In the genomic region with DNA sequence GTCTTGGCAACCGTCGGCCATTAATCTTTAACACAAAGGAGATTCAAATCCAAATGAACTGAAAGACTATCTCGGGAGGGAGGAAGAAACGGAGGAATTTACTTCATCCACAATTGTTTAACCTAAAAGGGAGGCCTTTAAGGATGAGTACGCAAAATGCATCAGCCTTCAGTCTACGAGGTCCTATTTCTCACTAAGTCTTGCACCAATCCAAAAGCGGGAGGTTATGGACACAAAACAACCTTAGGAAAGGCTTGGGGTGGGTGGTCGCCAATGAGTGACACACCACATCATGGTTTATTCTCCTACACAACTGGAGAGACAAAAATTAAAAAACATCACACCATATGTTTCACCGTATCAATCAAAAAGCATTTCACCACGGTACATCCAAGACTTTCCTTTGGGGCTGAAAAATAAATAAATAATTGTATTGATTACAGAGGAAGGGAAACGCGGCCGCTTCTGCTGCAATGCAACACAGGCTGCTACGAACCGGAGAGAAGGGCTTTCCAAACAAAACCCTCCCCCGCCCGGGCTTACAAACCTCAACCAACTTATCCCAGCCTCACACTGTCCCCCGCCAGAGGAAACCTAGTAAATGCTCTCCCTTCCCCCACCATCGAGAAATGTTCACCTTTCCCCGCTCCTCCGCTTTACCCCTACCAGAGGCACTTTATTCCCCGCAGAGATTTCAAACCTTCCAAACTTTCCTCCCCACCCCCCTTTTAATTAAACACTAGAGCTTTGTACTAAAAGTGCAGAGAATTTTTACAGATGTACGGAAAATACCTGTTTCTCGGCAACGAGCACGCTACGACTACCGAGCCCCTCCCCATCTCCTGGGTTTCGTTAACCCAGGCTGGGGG, we compare ENCODE assay signal across 8 mouse cellular contexts. TPM values are rescaled to one million over a fixed set of nuclear protein-coding genes. Genes with fewer than 3 reads are reported as not detected.
A peak's percentile ranks its signal among the peaks of the same experiment; 100 is the strongest.
DNase-seq lines count a peak whose midpoint lies in the region; ATAC-seq and TF ChIP-seq lines count a peak whose summit lies in the region.

No protein-coding gene starts in this region.

- H3K4me1 ChIP-seq in lung, postnatal 0 days (ENCODE audit: insufficient read depth, low read depth, low read length): no peaks in the 10 kb centered on the region

- peak overlapping the region; percentile 55 for H3K4me3 ChIP-seq in C2C12 (ENCODE audit: insufficient read depth, poor library complexity, severe bottlenecking)
- H3K4me3 ChIP-seq in lung, postnatal 0 days (ENCODE audit: low read depth, low read length): peak overlapping the region; percentile 89

- ATAC-seq in lung, postnatal 0 days: no peak
- ATAC-seq in inflammation-experienced regulatory T-cells, adult 6 months: no peak

- H3K9me3 ChIP-seq in lung, postnatal 0 days (ENCODE audit: low read length): no peaks in the 10 kb centered on the region

- H3K9ac ChIP-seq in lung, postnatal 0 days (replicated peaks; ENCODE audit: low read depth): peak overlapping the region; percentile 73

- peak; percentile 73 for DNase-seq in ZHBTc4 (ENCODE audit: low read depth, low spot score)
- DNase-seq in embryo, embryonic 9.5 days (ENCODE audit: extremely low spot score): peak; percentile 75
- peak; percentile 60 to 64 for DNase-seq in heart, postnatal 10 days
- peak; percentile 57 to 69 for DNase-seq in kidney, postnatal 4 days
- peak; percentile 62 for DNase-seq in lung, postnatal 0 days (ENCODE audit: low spot score)
- peak; percentile 38 for DNase-seq in right cerebral cortex, postnatal 14 days

- H3K79me2 ChIP-seq in C2C12 (ENCODE audit: control insufficient read depth, insufficient read depth): peaks cover 10% of the 10 kb centered on the region

- TF ChIP-seq EP300 in lung, postnatal 0 days (IDR thresholded peaks at IDR 0.05): no peak; the same call in 1 of the 2 replicates

- H3K4me2 ChIP-seq in lung, postnatal 0 days (replicated peaks; ENCODE audit: low read depth, low read length): peak overlapping the region; percentile 96

- no peaks in the 10 kb centered on the region for H3K79me3 ChIP-seq in C2C12 (ENCODE audit: low read depth)

- no peaks in the 10 kb centered on the region for H3K27me3 ChIP-seq in C2C12 (ENCODE audit: control insufficient read depth, insufficient read depth, insufficient read length)
- H3K27me3 ChIP-seq in lung, postnatal 0 days (replicated peaks; ENCODE audit: insufficient read depth, low read length): no peaks in the 10 kb centered on the region

- H3ac ChIP-seq in C2C12 (ENCODE audit: control insufficient read depth, insufficient read length, low read depth): peak overlapping the region; percentile 83

- H3K36me3 ChIP-seq in C2C12 (ENCODE audit: control insufficient read depth, insufficient read depth): no peaks in the 10 kb centered on the region
- no peaks in the 10 kb centered on the region for H3K36me3 ChIP-seq in lung, postnatal 0 days (ENCODE audit: insufficient read depth, low read length)

- intact Hi-C loops in heart, postnatal 10 days (cut with DNase I): loop anchor here (5.0 kb wide), 2 partner anchors 91 to 131 kb away; no protein-coding TSS in a partner anchor

- WGBS in lung, postnatal 0 days: 1% methylated on average over 29 of the region's 29 CpGs

- no peak for TF ChIP-seq CTCF in C2C12 (IDR thresholded peaks at IDR 0.05; ENCODE audit: control insufficient read depth, insufficient read depth, insufficient read length)
- TF ChIP-seq CTCF in lung, postnatal 0 days (IDR thresholded peaks at IDR 0.05): no peak

- peak overlapping the region; percentile 79 for H3K27ac ChIP-seq in lung, postnatal 0 days (ENCODE audit: low read length)

TF ChIP-seq in C2C12, 6 proteins besides CTCF, POLR2A, EP300 and RAD21:
- TF ChIP-seq MYOD1 (IDR thresholded peaks at IDR 0.05; ENCODE audit: control insufficient read depth, insufficient read length, low read depth) (no peak), CEBPB (IDR thresholded peaks at IDR 0.05; ENCODE audit: low read depth) (no peak), FOSL1 (IDR thresholded peaks at IDR 0.05; ENCODE audit: insufficient read depth, low read length, poor library complexity, severe bottlenecking) (no peak), MAX (IDR thresholded peaks at IDR 0.05) (no peak)

RNA-seq across cellular contexts. Expression of a gene that starts 1.2 kb away (rescaled TPM):
- polyA plus RNA-seq in C2C12 (2012; fragmentation: generic; extraction: Trizol): 12.7 TPM
- 100 to 1,000 TPM; 140 to 156 TPM for total RNA-seq in heart, postnatal 10 days (2021)
- polyA plus RNA-seq in lung, postnatal 0 days (2015; fragmentation: Nextera tagmentation; extraction: Ambion mirVana): 8.9 and 10.6 TPM in 2 replicates
- under 1 TPM in 2 of 3 experiments, not detected in 1; 0.31 to 0.74 TPM for polyA plus RNA-seq in inflammation-experienced regulatory T-cells, adult 6 months (2017; shearing (Covaris generic))
